Mouse (Mus musculus) embryo, embryonic 11.5 days (tissue): Measurements from ENCODE around the gene Tle4.

Experiments used
- DNase-seq: peaks from one replicate; pipeline ENCODE4 v3.0.0-alpha.2; 2012; ENCODE audit warnings: low read depth, low spot score

Gene Tle4

GRCm38 (mm10) chr19:14463281-14464079, 134.4 kb downstream of the Tle4 start:
- no peak for DNase-seq

- DNase-seq, result no peak
Measured at GRCm38 (mm10) chr19:14453486-14453885, 144.4 kb downstream of the Tle4 start.

DNA sequence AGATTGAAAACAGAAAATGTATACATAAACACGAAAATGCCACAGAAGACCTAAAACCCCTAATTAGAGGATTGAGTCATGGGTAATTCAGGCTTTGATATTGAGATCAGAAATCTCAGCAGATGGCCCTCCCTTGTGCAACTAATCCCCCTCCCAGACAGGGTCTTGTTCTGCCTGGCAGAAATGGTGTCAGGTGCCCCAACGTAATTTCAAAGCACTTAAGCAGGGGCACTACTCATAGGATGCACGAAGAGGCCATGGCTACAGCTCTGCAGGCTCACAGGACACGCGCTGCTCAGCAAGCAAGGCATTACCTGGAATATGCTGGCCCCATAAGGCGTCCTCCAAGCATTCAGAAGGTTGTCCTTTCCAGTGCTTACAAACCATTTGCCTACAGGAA, 146.5 kb downstream of the Tle4 start:
- no peak for DNase-seq

DNA sequence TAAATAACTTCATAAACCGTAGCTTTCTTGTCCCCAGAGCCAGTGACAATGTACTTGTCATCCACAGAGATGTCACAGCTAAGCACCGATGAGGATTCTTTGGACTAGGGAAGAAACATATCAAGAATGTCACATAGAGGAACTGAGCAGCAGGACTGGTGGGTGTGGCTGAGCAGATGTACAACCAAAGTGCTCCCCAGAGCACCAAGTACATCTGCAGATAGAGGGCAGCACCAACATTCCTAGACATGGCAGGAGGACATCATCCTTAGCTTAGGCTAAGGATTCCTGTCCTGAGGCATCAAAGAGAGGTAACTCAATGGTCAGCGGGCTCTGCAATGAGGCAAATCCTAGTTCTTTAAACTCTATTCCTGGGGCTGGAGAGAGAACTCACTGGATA, 148.1 kb downstream of the Tle4 start:
- DNase-seq, result no peak

- no peak for DNase-seq
Measured at GRCm38 (mm10) chr19:14448586-14448985, 149.3 kb downstream of the Tle4 start.

DNA sequence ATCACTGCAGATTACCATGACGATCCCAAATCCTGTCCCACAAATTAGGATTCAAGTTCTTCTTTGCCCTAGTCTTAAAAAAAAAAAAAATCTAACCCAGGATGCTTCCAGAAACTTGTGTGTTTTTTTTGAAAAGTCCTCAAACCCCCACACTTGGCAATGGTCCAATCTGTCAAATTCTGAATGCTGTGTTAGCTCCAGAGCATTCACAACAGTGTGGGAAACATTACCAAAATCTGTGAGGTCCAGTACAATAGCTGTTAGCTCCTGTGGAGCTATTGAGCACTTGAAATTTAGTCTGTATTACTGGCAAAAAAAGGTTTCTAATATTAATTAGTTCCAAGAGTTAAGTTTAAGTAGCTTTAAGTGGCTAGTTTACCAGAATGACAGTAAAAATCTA, 150.4 kb downstream of the Tle4 start:
- no peak for DNase-seq

DNA sequence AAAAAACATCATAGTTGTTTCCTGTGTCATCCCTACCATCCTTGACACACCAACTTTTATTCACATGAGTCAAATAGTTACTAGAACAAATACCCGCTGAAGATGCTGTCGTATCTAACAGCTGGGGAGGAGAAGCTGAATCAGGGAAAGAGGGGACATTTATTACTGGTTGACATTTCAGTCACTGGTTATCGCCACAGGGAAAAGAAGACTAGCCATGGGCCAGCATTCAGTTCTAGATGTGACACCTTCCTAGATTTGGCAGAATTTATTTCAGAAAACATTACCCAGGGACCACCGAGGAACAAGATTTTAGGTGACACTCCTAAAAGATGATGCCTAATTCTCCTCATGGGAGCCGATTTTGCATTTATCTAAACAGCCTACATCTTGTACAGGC, 156.0 kb downstream of the Tle4 start:
- DNase-seq, result no peak

- no peak for DNase-seq
Measured at GRCm38 (mm10) chr19:14437226-14437625, 160.6 kb downstream of the Tle4 start.

DNA sequence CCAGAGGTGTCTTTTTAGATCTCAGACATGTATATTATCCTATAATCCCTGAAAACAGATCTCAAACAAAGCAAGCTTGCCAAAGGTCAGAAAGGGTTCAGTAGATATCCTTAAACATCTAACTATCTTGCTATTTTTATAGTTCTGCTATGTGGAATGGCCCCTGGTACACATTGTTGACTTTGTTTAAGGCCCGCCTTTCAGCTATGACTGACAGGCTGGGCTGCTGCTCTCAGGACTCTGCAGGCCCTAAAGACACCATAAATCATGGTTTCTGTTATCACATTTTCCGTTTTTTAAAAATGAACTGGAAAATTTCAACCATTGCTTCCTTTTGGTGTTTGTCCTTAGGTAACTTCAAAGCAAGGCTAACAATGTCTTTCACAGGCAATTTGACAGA, 161.3 kb downstream of the Tle4 start:
- DNase-seq, result no peak

DNA sequence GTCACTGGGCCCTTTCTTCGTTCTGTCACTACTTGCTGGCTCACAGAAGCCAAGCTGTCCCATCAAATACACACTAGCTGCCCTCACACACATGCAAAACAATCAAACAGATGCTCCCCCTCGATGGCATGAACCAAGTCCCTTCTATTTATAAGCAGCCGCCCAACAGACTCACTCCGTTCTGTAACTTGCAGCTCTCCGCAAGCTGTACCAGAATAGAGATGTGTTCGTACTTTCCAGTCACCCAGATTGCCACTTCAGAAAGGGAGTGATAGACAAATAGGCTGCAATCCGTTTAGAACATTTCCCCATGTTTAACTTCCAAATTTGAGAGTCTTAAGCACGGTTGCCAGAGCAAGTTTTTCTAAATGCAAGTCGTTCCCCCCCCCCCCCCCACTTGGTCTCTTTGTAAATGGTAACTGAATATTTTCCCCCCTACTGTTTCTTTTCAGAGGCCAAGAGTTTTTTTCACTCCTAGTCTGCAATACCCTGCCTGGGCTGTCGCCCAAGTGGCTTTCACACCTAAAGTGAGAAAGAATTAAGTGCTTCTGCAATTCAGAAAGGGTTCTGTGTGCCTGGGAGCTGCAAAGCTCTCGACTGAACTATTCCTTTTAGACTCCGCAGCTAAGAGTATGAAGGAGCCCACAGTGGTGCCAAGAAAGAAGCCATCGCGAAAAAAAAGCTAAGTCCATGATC, 162.0 kb downstream of the Tle4 start:
- no peak for DNase-seq

- DNase-seq, result no peak
Measured at GRCm38 (mm10) chr19:14433900-14434299, 164.0 kb downstream of the Tle4 start.

DNA sequence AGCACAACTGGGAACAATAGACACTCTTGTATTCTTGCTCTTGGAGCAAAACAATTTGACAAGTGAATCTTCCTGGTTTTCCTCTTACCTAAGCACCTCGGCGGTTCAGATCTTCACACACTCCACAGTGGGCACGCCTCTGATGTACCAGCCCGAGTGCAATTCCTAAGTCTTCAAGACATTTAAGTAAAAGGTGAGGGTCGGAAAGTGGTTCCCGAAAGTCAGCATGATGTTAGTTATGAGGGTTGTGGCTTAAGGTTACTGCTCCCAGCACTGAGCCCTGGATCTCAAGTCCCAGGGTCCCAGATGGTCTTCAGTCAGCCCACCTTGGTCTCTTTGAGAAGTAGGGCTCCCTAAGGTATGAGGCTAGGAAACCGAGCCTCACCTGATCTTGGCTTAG, 165.4 kb downstream of the Tle4 start:
- DNase-seq, result no peak

- no peak for DNase-seq
Measured at GRCm38 (mm10) chr19:14426920-14427319, 170.9 kb downstream of the Tle4 start.

GRCm38 (mm10) chr19:14426244-14426868, 171.5 kb downstream of the Tle4 start:
- no peak for DNase-seq

GRCm38 (mm10) chr19:14425122-14425521, 172.7 kb downstream of the Tle4 start:
- DNase-seq, result no peak

GRCm38 (mm10) chr19:14424016-14424964, 173.6 kb downstream of the Tle4 start:
- no peak for DNase-seq

DNA sequence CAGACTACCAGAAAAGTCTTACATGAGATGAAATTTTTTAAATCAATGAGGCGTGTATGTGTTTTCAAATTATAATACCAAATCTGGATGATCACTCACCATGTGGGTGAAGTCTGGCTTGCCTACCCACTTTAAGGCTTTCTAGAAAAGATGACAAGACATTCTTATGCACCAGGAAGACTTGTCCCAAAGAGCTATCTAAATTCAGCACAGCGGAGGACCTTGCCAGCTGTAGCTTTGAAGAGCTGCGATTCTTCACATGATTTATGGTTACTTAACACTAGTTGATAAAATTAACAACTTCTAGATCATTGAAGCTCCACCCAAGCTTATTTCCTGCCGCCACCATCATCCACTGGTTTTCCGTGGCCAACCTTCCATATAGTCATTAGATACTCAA, 176.2 kb downstream of the Tle4 start:
- no peak for DNase-seq

DNA sequence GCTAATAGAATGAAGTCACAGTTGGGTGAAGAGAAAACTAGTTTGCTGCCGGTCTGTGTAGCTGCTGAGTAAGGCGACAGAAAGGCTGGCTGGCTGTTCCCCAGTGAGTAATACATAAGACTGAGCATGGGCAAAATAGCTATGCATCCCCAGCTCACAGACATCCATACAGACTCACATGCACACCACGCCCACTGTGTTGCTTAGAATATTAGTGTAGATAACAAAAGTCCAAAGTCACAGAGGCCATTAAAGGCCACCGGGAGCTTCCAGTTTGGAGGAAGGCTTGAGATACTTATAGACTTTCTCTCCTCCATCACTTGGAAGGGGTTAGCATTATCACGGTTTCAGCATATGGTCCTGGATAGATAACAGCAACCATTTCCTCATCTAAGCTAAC, 178.0 kb downstream of the Tle4 start:
- DNase-seq, result no peak

DNA sequence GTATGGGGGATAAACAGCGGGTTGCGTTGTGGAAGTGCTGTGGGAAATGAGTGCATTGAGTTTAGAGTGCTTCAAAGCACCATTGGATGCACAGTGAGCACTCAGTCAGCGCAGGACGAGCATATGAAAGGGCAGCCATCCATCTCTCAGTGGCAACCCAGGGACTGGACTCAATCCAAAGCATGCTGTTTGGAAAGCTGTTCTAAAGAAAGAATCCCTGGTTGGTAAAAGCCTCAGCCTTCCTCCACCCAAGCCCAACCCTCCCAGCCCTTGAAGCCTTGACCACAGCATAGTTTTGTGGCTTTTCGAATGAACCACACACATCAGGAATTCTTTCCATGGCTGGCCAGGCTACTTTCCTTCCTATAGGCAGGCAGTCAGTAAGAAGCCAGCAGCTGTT, 181.0 kb downstream of the Tle4 start:
- no peak for DNase-seq

DNA sequence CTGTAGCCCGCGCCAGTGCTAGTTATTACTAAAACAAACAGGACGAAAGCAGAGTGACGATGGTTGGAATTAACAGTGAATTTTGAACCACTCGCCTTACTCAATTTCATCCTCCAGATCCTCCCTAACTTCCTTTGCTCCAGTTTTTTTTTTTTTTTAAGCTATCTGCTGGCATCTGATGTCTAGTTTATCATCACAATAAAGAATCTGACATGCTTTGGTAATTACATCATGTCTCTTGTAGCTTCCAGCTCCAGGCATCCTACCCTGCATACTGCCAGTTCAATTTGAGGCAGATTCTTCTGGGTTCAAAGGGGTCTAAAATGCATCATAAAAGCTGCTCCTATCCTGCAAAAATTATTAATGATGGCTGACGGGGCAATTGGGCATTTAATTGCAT, 181.9 kb downstream of the Tle4 start:
- no peak for DNase-seq

DNA sequence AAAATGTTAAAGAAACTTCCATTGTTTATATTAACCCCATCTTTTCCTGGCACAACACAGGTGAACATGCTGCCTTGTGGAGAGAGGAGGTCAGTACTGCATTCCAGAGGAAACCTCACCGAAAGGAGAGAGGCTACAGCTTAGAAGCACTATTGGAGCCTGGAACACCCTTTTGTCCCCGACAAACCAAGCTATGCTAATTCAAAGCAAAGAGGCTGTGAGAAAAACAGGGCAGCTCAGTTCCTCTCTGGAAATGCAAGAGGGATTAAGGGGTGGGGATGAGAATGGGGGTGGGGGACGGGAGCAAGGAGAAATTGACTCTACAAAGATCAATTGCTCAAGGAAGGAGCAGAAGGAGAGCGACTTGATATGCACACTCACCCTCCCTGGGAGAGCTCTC, 182.9 kb downstream of the Tle4 start:
- no peak for DNase-seq

DNA sequence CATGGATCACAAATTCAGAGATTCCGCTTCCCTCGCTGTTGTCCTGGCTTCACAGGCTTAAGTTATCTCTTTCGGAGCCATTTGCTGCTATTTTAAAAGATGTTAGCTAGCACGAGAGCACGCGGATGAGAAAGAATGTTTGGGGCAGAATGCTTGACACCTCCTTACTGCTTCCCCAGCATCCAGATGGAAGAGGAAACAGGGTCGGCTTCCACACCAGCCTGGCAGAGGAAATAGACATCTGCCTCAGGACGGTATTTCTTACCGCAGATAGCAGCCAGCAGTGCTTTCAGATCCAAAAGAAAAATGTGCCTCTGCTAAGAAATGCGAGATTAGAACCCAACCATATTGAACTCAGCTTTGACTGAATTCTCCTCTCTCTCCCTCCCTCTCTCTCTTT, 191.2 kb downstream of the Tle4 start:
- no peak for DNase-seq
